Mouse (Mus musculus) CH12.LX (cell line): ENCODE measurements around the gene Arpc1a. TPM values are rescaled to one million over a fixed set of nuclear protein-coding genes. Genes with fewer than 3 reads are reported as not detected.

Experiments
- DNase-seq: peaks from one replicate; pipeline ENCODE4 v3.0.0-alpha.2; 2013; ENCODE audit errors: extremely low read depth
- H3K27ac ChIP-seq: 2 replicates; pipeline ENCODE4 v1.5.1; 2012; ENCODE audit warnings: low read depth, mild to moderate bottlenecking, control low read depth, moderate library complexity; ENCODE audit not compliant: insufficient read depth
- H3K27me3 ChIP-seq: replicated peaks from 2 replicates; pipeline ENCODE3; 2012; ENCODE audit warnings: inconsistent platforms
- H3K36me3 ChIP-seq, 2 experiments: replicated peaks in 1 of 2; 2 replicates each; pipeline versions ENCODE3 to v1.6.1; 2012; ENCODE audit warnings: inconsistent platforms in 1 of 2, low read length in 1 of 2, mild to moderate bottlenecking in 1 of 2, mixed read lengths in 1 of 2, moderate library complexity in 1 of 2; ENCODE audit not compliant: control insufficient read depth in 1 of 2, insufficient read depth in 1 of 2
- H3K4me1 ChIP-seq, 2 experiments: 2 replicates each; pipeline ENCODE4 v1.6.1; 2012; ENCODE audit warnings: inconsistent platforms in 1 of 2, moderate library complexity in 1 of 2; ENCODE audit not compliant: insufficient read depth in 2 of 2, control insufficient read depth in 1 of 2
- H3K4me2 ChIP-seq: 2 replicates; pipeline ENCODE4 v1.6.1; 2012; ENCODE audit warnings: low read depth, mild to moderate bottlenecking, control low read depth; ENCODE audit not compliant: poor library complexity, insufficient read depth, severe bottlenecking
- H3K4me3 ChIP-seq, 3 experiments: fragments of 150-350 bp in 1 of 3; sonication (generic) in 1 of 3; replicated peaks in 1 of 3; 2 replicates each; pipeline versions ENCODE3 to v1.5.1; 2011 to 2012; ENCODE audit warnings: low read depth in 2 of 3, low read length in 2 of 3, mild to moderate bottlenecking in 2 of 3, moderate library complexity in 2 of 3, control low read depth in 1 of 3, improper control_type of control experiment in 1 of 3, inconsistent platforms in 1 of 3, mixed read lengths in 1 of 3; ENCODE audit not compliant: poor library complexity in 1 of 3
- H3K79me2 ChIP-seq: replicated peaks from 2 replicates; pipeline ENCODE4 v1.6.1; 2012; ENCODE audit warnings: mild to moderate bottlenecking, moderate library complexity; ENCODE audit not compliant: control insufficient read depth, poor library complexity, insufficient read depth, severe bottlenecking; ENCODE audit errors: extremely low read depth
- H3K9ac ChIP-seq: 2 replicates; pipeline ENCODE4 v1.6.1; 2012; ENCODE audit warnings: low read depth, mild to moderate bottlenecking, control low read depth, moderate library complexity; ENCODE audit not compliant: insufficient read depth
- H3K9me3 ChIP-seq: replicated peaks from 2 replicates; pipeline ENCODE3; 2012; ENCODE audit warnings: low read length, inconsistent platforms, mixed read lengths
- CHD1 ChIP-seq: IDR thresholded peaks from 2 replicates; pipeline ENCODE4 v1.6.1; 2012; ENCODE audit warnings: low read depth, low read length, improper control_type of control experiment, inconsistent platforms
- CTCF ChIP-seq, 2 experiments: IDR thresholded peaks in 1 of 2; conservative IDR thresholded peaks in 1 of 2; 2 replicates each; pipeline ENCODE4 v1.5.1; 2011 to 2012; ENCODE audit warnings: low read depth in 2 of 2, low read length in 2 of 2, improper control_type of control experiment in 1 of 2, inconsistent platforms in 1 of 2, mild to moderate bottlenecking in 1 of 2, moderate library complexity in 1 of 2
- E2F4 ChIP-seq: IDR thresholded peaks from 2 replicates; pipeline ENCODE4 v1.6.1; 2011; ENCODE audit warnings: low read depth, low read length, improper control_type of control experiment; ENCODE audit not compliant: insufficient replicate concordance
- GABPA ChIP-seq: IDR thresholded peaks from 2 replicates; pipeline ENCODE4 v1.6.1; 2012; ENCODE audit warnings: low read depth, low read length, improper control_type of control experiment, inconsistent platforms; ENCODE audit not compliant: insufficient replicate concordance
- HCFC1 ChIP-seq: IDR thresholded peaks from 2 replicates; pipeline ENCODE4 v1.6.1; 2012; ENCODE audit warnings: low read depth, mild to moderate bottlenecking, inconsistent platforms, low read length, improper control_type of control experiment
- JUN ChIP-seq: IDR thresholded peaks from 2 replicates; pipeline ENCODE4 v1.6.1; 2011; ENCODE audit warnings: low read depth, mild to moderate bottlenecking, low read length, improper control_type of control experiment, moderate library complexity; ENCODE audit not compliant: insufficient read depth
- JUND ChIP-seq: conservative IDR thresholded peaks from 2 replicates; pipeline ENCODE4 v1.6.1; 2011; ENCODE audit warnings: low read depth, low read length, improper control_type of control experiment
- KAT2A ChIP-seq: IDR thresholded peaks from 2 replicates; pipeline ENCODE4 v1.6.1; 2012; ENCODE audit warnings: low read length, improper control_type of control experiment, inconsistent platforms; ENCODE audit not compliant: insufficient replicate concordance
- MAX ChIP-seq: IDR thresholded peaks from 2 replicates; pipeline ENCODE4 v1.6.1; 2011; ENCODE audit warnings: low read length, improper control_type of control experiment
- MEF2A ChIP-seq: IDR thresholded peaks from 2 replicates; pipeline ENCODE4 v1.6.1; 2014; ENCODE audit warnings: low read depth, mild to moderate bottlenecking, inconsistent platforms, low read length, improper control_type of control experiment, borderline replicate concordance
- MXI1 ChIP-seq: IDR thresholded peaks from 2 replicates; pipeline ENCODE4 v1.6.1; 2011; ENCODE audit warnings: mild to moderate bottlenecking, low read depth, low read length, improper control_type of control experiment
- NELFE ChIP-seq: IDR thresholded peaks from 2 replicates; pipeline ENCODE4 v1.6.1; 2011; ENCODE audit warnings: low read depth, low read length, improper control_type of control experiment
- NRF1 ChIP-seq: IDR thresholded peaks from 2 replicates; pipeline ENCODE4 v1.6.1; 2014; ENCODE audit warnings: low read depth, mild to moderate bottlenecking, inconsistent platforms, low read length, improper control_type of control experiment, moderate library complexity
- POLR2A ChIP-seq: IDR thresholded peaks from 2 replicates; pipeline ENCODE4 v1.6.1; 2011; ENCODE audit warnings: low read depth, mild to moderate bottlenecking, improper control_type of control experiment, low read length
- RAD21 ChIP-seq: IDR thresholded peaks from 2 replicates; pipeline ENCODE4 v1.6.1; 2011; ENCODE audit warnings: low read depth, mild to moderate bottlenecking, low read length, improper control_type of control experiment, moderate library complexity
- RCOR1 ChIP-seq: conservative IDR thresholded peaks from 2 replicates; pipeline ENCODE4 v1.6.1; 2012; ENCODE audit warnings: low read depth, mild to moderate bottlenecking, inconsistent platforms, low read length, improper control_type of control experiment
- SMC3 ChIP-seq: IDR thresholded peaks from 2 replicates; pipeline ENCODE4 v1.6.1; 2011; ENCODE audit warnings: low read depth, low read length, improper control_type of control experiment
- TBP ChIP-seq: conservative IDR thresholded peaks from 2 replicates; pipeline ENCODE4 v1.6.1; 2011; ENCODE audit warnings: low read depth, low read length, improper control_type of control experiment
- UBTF ChIP-seq: IDR thresholded peaks from 2 replicates; pipeline ENCODE4 v1.6.1; 2012; ENCODE audit warnings: low read depth, mild to moderate bottlenecking, inconsistent platforms, low read length, improper control_type of control experiment, moderate library complexity
- USF1 ChIP-seq: IDR thresholded peaks from 2 replicates; pipeline ENCODE4 v1.6.1; 2014; ENCODE audit warnings: low read depth, mild to moderate bottlenecking, inconsistent platforms, low read length, improper control_type of control experiment
- USF2 ChIP-seq: conservative IDR thresholded peaks from 2 replicates; pipeline ENCODE4 v1.6.1; 2011; ENCODE audit warnings: low read depth, low read length, improper control_type of control experiment
- ZNF384 ChIP-seq: IDR thresholded peaks from 2 replicates; pipeline ENCODE4 v1.6.1; 2012; ENCODE audit warnings: low read depth, low read length, improper control_type of control experiment, inconsistent platforms
- dilution Hi-C: fragments of 300-500 bp; cut with MboI; formaldehyde crosslinking; loops from 2 replicates; pipeline ENCODE4 v1.14.3; 2020; ENCODE audit warnings: low sequenced_read_pairs; ENCODE audit not compliant: extremely low pct_unique_long_range_greater_than_20kb, extremely low pct_ligation_motif_present
- in situ Hi-C: fragments of 300-500 bp; cut with MboI; formaldehyde crosslinking; loops from 3 replicates; pipeline ENCODE4 v1.14.3; 2019; ENCODE audit warnings: low sequenced_read_pairs, low pct_ligation_motif_present, low pct_unique_long_range_greater_than_20kb, mixed read lengths
- polyA plus RNA-seq: library from polyadenylated mRNA; unstranded; fragments of >175 nt; gene quantifications from 2 replicates; pipeline ENCODE4 v1.2.1, GENCODE M21; 2012; ENCODE audit warnings: low read depth; ENCODE audit not compliant: insufficient read length
- total RNA-seq, 2 experiments: library from RNA; depleted of rRNA; stranded (reverse); fragments of 300-350 nt in 1 of 2; fragments of >200 nt in 1 of 2; gene quantifications; 2 replicates each; pipeline ENCODE4 v1.2.3; 2012 to 2014

The Arpc1a gene
- total and polyA plus RNA-seq, 3 experiments, result 59.2 to 83.2 (median 59.5) TPM

DNA sequence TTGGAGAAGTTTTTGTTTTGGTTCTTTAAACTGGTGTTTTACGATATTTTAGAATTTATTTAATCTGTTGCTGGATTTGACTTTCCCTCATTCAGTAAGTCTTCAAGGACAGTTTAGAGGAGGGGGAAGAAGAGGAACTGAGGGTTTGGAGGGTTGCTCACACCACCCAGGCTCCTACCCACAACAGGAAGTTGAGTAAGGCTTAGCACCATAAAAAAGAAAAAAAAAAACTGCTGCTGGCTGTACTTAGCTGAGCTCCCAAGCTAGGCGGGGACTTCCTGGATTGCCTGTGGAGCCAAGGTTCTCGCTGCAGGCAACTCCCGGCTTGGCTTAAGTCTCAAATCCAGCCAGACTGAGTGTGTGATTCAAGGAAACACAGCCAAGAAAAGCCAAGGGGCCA lies 32.7 kb downstream of the Arpc1a start (continued):
- no peak for TF ChIP-seq GABPA

GRCm38 (mm10) chr5:145116916-145117315 lies 33.3 kb downstream of the Arpc1a start:
- TF ChIP-seq ZNF384, result no peak
- TF ChIP-seq RCOR1, result no peak
- no peak for TF ChIP-seq KAT2A
- TF ChIP-seq JUN, result no peak
- no peak for TF ChIP-seq TBP
- no peak for TF ChIP-seq E2F4
- TF ChIP-seq JUND, result no peak
- no peak for TF ChIP-seq POLR2A
- TF ChIP-seq UBTF, result no peak
- TF ChIP-seq MXI1, result no peak
- peak; percentile 17 for TF ChIP-seq RAD21
- no peak for TF ChIP-seq USF1
- TF ChIP-seq SMC3, result peak; percentile 13; the same call in 1 of the 2 replicates
- TF ChIP-seq MAX, result no peak
- no peak for TF ChIP-seq USF2
- TF ChIP-seq MEF2A, result no peak
- no peak for TF ChIP-seq HCFC1
- no peak for TF ChIP-seq CHD1
- no peak for TF ChIP-seq NELFE
- TF ChIP-seq NRF1, result no peak
- TF ChIP-seq CTCF (conservative IDR thresholded peaks at IDR 0.05 in 1 of 2, IDR thresholded peaks at IDR 0.05 in 1 of 2; ENCODE audit: low read depth in 2 of 2, low read length in 2 of 2), result peak; percentile 21 to 72; a peak in 2 of 4 replicates
- H3K4me2 ChIP-seq, result peak overlapping the region; percentile 87
- H3K9me3 ChIP-seq, result peaks cover 12% of the 10 kb centered on the region
- H3K4me1 ChIP-seq, result peaks cover 2 to 13% of the 10 kb centered on the region in 2 experiments; a peak in 2 of 4 replicates
- DNase-seq, result peak; percentile 75
- peak overlapping the region; percentile 65 for H3K27ac ChIP-seq
- in situ Hi-C loops, result no loop called here
- H3K27me3 ChIP-seq, result no peaks in the 10 kb centered on the region
- peak overlapping the region; percentile 77 for H3K9ac ChIP-seq
- dilution Hi-C loops, result no loop called here
- H3K4me3 ChIP-seq, result peak overlapping the region; percentile 20 to 97 (median 49)
- peaks cover 31 to 55% of the 10 kb centered on the region in 2 experiments for H3K36me3 ChIP-seq
- peaks cover 70% of the 10 kb centered on the region for H3K79me2 ChIP-seq
